Mouse (Mus musculus) small intestine, adult 2 months (tissue): Measurements from ENCODE around the gene Enpp1.

Experiments
- CTCF ChIP-seq: fragments of 200-500 bp; IDR thresholded peaks from 2 replicates; pipeline ENCODE4 v1.5.1; 2012; ENCODE audit warnings: low read depth, mild to moderate bottlenecking, control low read depth, inconsistent platforms, low read length, moderate library complexity, mixed read lengths; ENCODE audit not compliant: insufficient replicate concordance, insufficient read length; ENCODE audit errors: extremely low read depth
- POLR2A ChIP-seq: fragments of 200-500 bp; IDR thresholded peaks from 2 replicates; pipeline ENCODE4 v1.6.1; 2012; ENCODE audit warnings: low read depth, mild to moderate bottlenecking, control low read depth, inconsistent platforms, low read length, moderate library complexity

GRCm38 (mm10) chr10:24712367-24712761 is 405 bp upstream of the Enpp1 start:
- TF ChIP-seq POLR2A (no peak), CTCF (no peak)
